9 mouse cellular contexts compared by ENCODE assay signal in the genomic region with DNA sequence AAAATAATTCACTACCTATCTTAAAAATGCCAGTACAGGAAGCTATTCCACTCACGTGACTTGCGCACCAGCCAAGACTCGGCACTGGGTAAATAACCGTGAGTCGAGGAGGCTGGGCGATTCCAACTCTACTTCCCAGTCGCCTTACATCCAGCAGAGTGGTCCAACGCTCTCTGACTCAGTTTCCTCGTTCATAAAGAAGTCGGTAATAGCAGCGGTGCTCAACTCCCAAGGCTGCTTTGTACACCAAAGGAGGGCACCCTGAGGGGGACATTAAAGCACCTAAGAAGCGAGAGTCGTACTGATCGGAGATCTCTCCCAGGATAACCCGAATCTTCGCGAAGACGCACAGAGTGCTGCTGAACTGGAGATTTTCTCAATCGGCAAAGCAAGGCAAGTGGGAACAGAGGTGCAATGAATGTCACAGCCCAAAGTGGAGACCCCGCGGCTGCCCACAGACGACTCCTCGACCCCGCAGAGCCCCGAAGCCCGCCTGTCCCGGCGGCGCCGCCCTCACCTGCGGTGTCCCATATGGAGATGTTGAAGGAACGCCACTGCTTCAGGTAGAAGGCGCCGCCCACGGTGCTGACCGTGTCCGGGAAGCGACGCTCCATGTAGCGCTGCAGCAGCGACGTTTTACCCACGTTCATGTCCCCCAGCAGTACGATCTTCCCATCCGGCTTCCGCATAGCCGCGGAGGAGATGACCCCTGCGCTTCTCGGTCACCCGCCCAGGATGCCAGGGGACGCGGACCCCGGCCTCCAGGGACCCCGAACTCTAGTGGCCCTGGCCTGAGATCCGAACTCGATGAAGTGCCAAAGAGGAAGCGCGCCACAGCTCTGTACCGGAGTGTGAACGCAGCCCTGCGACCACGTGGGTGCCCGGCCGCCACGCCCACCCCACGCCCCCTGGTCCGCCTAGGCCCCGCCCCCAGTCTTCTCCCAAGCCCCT. TPM values are rescaled to one million over a fixed set of nuclear protein-coding genes. Genes with fewer than 3 reads are reported as not detected.
A peak's percentile ranks its signal among the peaks of the same experiment; 100 is the strongest.
DNase-seq lines count a peak whose midpoint lies in the region; ATAC-seq lines count a peak whose summit lies in the region.
"Had no signal": no experiment of that assay in that cellular context is flagged by ENCODE, and none has a peak within 500 bp of the region (broad histone marks: within the 10 kb centered on the region; RNA-seq: fewer than 3 reads in every experiment).

TSS of gene Rab20 (minus strand) at position 900 of the 951 bp plus-strand sequence.

- H3K4me2 ChIP-seq in forebrain, embryonic 16.5 days (ENCODE audit: low read length), result peak within 1 kb of the TSS; percentile 98
- H3K4me2 ChIP-seq in limb, embryonic 11.5 days (ENCODE audit: low read depth, severe bottlenecking), result peak within 1 kb of the TSS; percentile 91
- H3K4me2 ChIP-seq in midbrain, embryonic 11.5 days, result peak within 1 kb of the TSS; percentile 95
- H3K4me2 ChIP-seq in stomach, embryonic 15.5 days, result peak within 1 kb of the TSS; percentile 95

- no peaks in the 10 kb centered on the region for H3K9me3 ChIP-seq in forebrain, embryonic 16.5 days (ENCODE audit: control insufficient read depth, low read length)
- no peaks in the 10 kb centered on the region for H3K9me3 ChIP-seq in hindbrain, embryonic 10.5 days
- H3K9me3 ChIP-seq in limb, embryonic 11.5 days (ENCODE audit: control insufficient read depth, low read length), result no peaks in the 10 kb centered on the region
- no peaks in the 10 kb centered on the region for H3K9me3 ChIP-seq in midbrain, embryonic 11.5 days (ENCODE audit: control insufficient read depth, low read length)
- H3K9me3 ChIP-seq in stomach, embryonic 15.5 days, result no peaks in the 10 kb centered on the region
- H3K9me3 ChIP-seq: G1E had no signal

- peak; percentile 85 for ATAC-seq in forebrain, embryonic 16.5 days
- peak; percentile 45; the same call in 1 of the 2 replicates for ATAC-seq in limb, embryonic 11.5 days (ENCODE audit: insufficient number of reproducible peaks, low FRiP score, low TSS enrichment, low read depth)
- peak; percentile 83 for ATAC-seq in midbrain, embryonic 11.5 days (ENCODE audit: low FRiP score)
- ATAC-seq in stomach, embryonic 15.5 days (ENCODE audit: insufficient read depth, low FRiP score, low read depth), result peak; percentile 67

- no peaks in the 10 kb centered on the region for H3K36me3 ChIP-seq in forebrain, embryonic 16.5 days (ENCODE audit: control insufficient read depth, insufficient read depth)
- H3K36me3 ChIP-seq in hindbrain, embryonic 10.5 days, result no peaks in the 10 kb centered on the region
- no peaks in the 10 kb centered on the region for H3K36me3 ChIP-seq in limb, embryonic 11.5 days (ENCODE audit: control insufficient read depth, insufficient read depth, low read length)
- no peaks in the 10 kb centered on the region for H3K36me3 ChIP-seq in midbrain, embryonic 11.5 days (ENCODE audit: control insufficient read depth, insufficient read depth, low read length)
- H3K36me3 ChIP-seq in stomach, embryonic 15.5 days, result no peaks in the 10 kb centered on the region
- H3K36me3 ChIP-seq: G1E had no signal

- H3K4me1 ChIP-seq in forebrain, embryonic 16.5 days (replicated peaks; ENCODE audit: control insufficient read depth, insufficient read depth, low read length), result peaks cover 18% of the 10 kb centered on the region
- peaks cover 61% of the 10 kb centered on the region for H3K4me1 ChIP-seq in hindbrain, embryonic 10.5 days (replicated peaks)
- H3K4me1 ChIP-seq in limb, embryonic 11.5 days (ENCODE audit: control insufficient read depth, insufficient read depth, low read length), result peaks cover 17% of the 10 kb centered on the region
- H3K4me1 ChIP-seq in midbrain, embryonic 11.5 days (ENCODE audit: control insufficient read depth, insufficient read depth, low read length), result peaks cover 13% of the 10 kb centered on the region
- peaks cover 37% of the 10 kb centered on the region for H3K4me1 ChIP-seq in stomach, embryonic 15.5 days

- peaks cover 64% of the 10 kb centered on the region for H3K27me3 ChIP-seq in forebrain, embryonic 16.5 days (replicated peaks; ENCODE audit: control insufficient read depth, insufficient read depth, low read length)
- peaks cover 94% of the 10 kb centered on the region for H3K27me3 ChIP-seq in hindbrain, embryonic 10.5 days (ENCODE audit: insufficient read depth, poor library complexity, severe bottlenecking)
- H3K27me3 ChIP-seq in limb, embryonic 11.5 days (ENCODE audit: control insufficient read depth, insufficient read depth, low read length), result peaks cover 55% of the 10 kb centered on the region
- H3K27me3 ChIP-seq in midbrain, embryonic 11.5 days (ENCODE audit: control insufficient read depth, insufficient read depth, low read length), result peaks cover 58% of the 10 kb centered on the region
- H3K27me3 ChIP-seq in stomach, embryonic 15.5 days (replicated peaks), result peaks cover 22% of the 10 kb centered on the region

- peak; percentile 68 to 74 for DNase-seq in cerebellum, postnatal 10 days
- DNase-seq in cerebellum, adult 11-12 months, result no peak
- peak; percentile 75 to 79 for DNase-seq in adrenal gland, adult 18-20 months (ENCODE audit: low spot score in 2 of 2)
- peak; percentile 76 for DNase-seq in hindbrain, embryonic 10.5 days (ENCODE audit: low spot score)
- peak; percentile 83 for DNase-seq in limb, embryonic 11.5 days (ENCODE audit: low spot score)
- peak; percentile 96 for DNase-seq in midbrain, embryonic 11.5 days (ENCODE audit: low spot score, missing footprints)

- peak within 1 kb of the TSS; percentile 49 for H3K9ac ChIP-seq in forebrain, embryonic 16.5 days (replicated peaks; ENCODE audit: low read depth, low read length)
- no peak within 1 kb of the TSS for H3K9ac ChIP-seq in limb, embryonic 11.5 days (ENCODE audit: low read length)
- H3K9ac ChIP-seq in midbrain, embryonic 11.5 days (ENCODE audit: low read length), result peak within 1 kb of the TSS; percentile 49
- H3K9ac ChIP-seq in stomach, embryonic 15.5 days, result peak within 1 kb of the TSS; percentile 14; the same call in 1 of the 2 replicates

- under 1% methylated on average over 65 of the region's 69 CpGs for WGBS in forebrain, embryonic 16.5 days
- under 1% methylated on average over 69 of the region's 69 CpGs for WGBS in hindbrain, embryonic 10.5 days
- under 1% methylated on average over 66 of the region's 69 CpGs for WGBS in limb, embryonic 11.5 days
- under 1% methylated on average over 66 of the region's 69 CpGs for WGBS in midbrain, embryonic 11.5 days
- WGBS in stomach, embryonic 15.5 days, result under 1% methylated on average over 69 of the region's 69 CpGs

- H3K27ac ChIP-seq in forebrain, embryonic 16.5 days (ENCODE audit: low read length), result no peak within 1 kb of the TSS
- no peak within 1 kb of the TSS for H3K27ac ChIP-seq in hindbrain, embryonic 10.5 days
- H3K27ac ChIP-seq in limb, embryonic 11.5 days (replicated peaks; ENCODE audit: low read depth, low read length), result no peak within 1 kb of the TSS
- H3K27ac ChIP-seq in midbrain, embryonic 11.5 days (ENCODE audit: low read depth, low read length), result no peak within 1 kb of the TSS
- H3K27ac ChIP-seq in stomach, embryonic 15.5 days, result no peak within 1 kb of the TSS

- H3K4me3 ChIP-seq in forebrain, embryonic 16.5 days (replicated peaks; ENCODE audit: low read length), result peak within 1 kb of the TSS; percentile 43
- H3K4me3 ChIP-seq in hindbrain, embryonic 10.5 days, result peak within 1 kb of the TSS; percentile 58
- peak within 1 kb of the TSS; percentile 52 for H3K4me3 ChIP-seq in limb, embryonic 11.5 days (ENCODE audit: low read depth, low read length)
- H3K4me3 ChIP-seq in midbrain, embryonic 11.5 days (ENCODE audit: low read depth, low read length), result peak within 1 kb of the TSS; percentile 46
- peak within 1 kb of the TSS; percentile 61 for H3K4me3 ChIP-seq in stomach, embryonic 15.5 days (replicated peaks)

RNA-seq across cellular contexts. Expression of gene Rab20, which starts in this region (rescaled TPM):
- 1 to 10 TPM; 6.9 to 7.5 TPM for total RNA-seq in adrenal gland, adult 18-20 months (2021)
- 0.63 and 0.77 TPM in 2 replicates for polyA plus RNA-seq in forebrain, embryonic 16.5 days (2015; fragmentation: Nextera tagmentation; extraction: Ambion mirVana)
- 1.0 and 1.9 TPM in 2 replicates for polyA plus RNA-seq in hindbrain, embryonic 10.5 days (2016; fragmentation: Nextera tagmentation; extraction: Ambion mirVana)
- 0.61 and 0.71 TPM in 2 replicates for polyA plus RNA-seq in limb, embryonic 11.5 days (2014; fragmentation: Nextera tagmentation; extraction: Ambion mirVana)
- 0.63 and 0.65 TPM in 2 replicates for polyA plus RNA-seq in midbrain, embryonic 11.5 days (2014; fragmentation: Nextera tagmentation; extraction: Ambion mirVana)
- polyA plus RNA-seq in stomach, embryonic 15.5 days (2015; fragmentation: Nextera tagmentation; extraction: Ambion mirVana), result 8.7 and 9.3 TPM in 2 replicates
- total RNA-seq: G1E had no signal
- polyA plus RNA-seq: G1E had no signal

Comparison
In these comparisons a context has a peak if more than half of its experiments do, and no peak if none do; other contexts are left out.
1. Peak in ATAC-seq, H3K4me3 ChIP-seq, H3K9ac ChIP-seq and H3K4me2 ChIP-seq in forebrain, embryonic 16.5 days; RNA of the gene not detected or under 1 TPM.
2. Peak in DNase-seq, ATAC-seq, H3K4me3 ChIP-seq and H3K4me2 ChIP-seq in limb, embryonic 11.5 days; RNA of the gene not detected or under 1 TPM.
3. Peak in DNase-seq, ATAC-seq, H3K4me3 ChIP-seq, H3K9ac ChIP-seq and H3K4me2 ChIP-seq in midbrain, embryonic 11.5 days; RNA of the gene not detected or under 1 TPM.